Mouse (Mus musculus) naive thymus-derived CD4-positive, alpha-beta T cell, adult 2 months (primary cell): Measurements from ENCODE around the gene Ddx6.
A peak's percentile ranks its signal among the peaks of the same experiment; 100 is the strongest.
"Not testable (repeated sequence)": the region's sequence is repeated elsewhere in the genome, so short reads cannot be mapped to it uniquely, and the experiment has no call there.

Experiments
- DNase-seq: peaks from one replicate; pipeline ENCODE4 v3.0.0-alpha.2; 2011; ENCODE audit warnings: low read depth

Ddx6 gene

DNA sequence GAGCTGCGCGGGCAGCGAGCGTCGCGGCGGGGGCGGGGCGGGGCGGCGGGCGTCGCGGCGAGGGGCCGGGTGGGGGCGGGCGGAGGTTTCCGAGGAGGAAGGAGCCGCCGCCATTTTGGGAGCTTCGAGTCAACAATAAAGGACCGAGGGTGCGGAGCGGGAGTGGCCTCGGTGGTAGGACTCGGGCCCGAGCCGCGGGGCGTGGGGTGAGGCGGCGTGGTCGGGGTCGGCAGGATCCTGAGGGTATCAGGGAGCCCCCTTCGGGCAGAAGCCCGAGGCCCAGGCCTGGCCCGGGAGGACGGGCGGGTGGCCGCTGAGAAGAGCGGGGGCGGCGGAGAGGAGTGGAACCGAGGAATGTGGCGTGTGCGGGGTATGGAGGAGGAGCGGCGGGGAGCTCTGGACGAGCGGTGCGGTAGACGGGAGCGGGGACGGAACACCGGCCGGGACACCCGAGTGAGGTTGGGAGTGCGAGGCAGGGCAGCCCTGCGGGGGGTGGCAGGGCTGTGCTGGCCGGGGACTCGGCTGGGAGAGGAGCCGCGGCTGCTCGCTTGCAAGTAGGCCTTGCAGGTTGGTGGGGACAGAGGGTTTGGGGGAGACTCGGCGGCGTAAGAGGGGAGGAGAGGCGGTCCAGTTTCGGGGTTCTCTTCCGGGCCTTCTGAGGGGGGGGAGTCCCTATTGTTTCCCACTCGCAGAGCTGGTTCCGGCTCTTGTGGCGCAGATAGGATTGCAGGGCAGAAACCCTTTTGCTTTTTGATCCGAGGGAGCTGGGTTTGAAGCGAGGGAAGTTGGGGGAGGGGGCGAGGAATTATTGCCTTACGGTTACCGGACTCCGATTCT is at the start of gene Ddx6:
TSS of gene Ddx6 (plus strand) at position 114 of the 837 bp plus-strand sequence.
- DNase-seq: peak; percentile 86

DNA sequence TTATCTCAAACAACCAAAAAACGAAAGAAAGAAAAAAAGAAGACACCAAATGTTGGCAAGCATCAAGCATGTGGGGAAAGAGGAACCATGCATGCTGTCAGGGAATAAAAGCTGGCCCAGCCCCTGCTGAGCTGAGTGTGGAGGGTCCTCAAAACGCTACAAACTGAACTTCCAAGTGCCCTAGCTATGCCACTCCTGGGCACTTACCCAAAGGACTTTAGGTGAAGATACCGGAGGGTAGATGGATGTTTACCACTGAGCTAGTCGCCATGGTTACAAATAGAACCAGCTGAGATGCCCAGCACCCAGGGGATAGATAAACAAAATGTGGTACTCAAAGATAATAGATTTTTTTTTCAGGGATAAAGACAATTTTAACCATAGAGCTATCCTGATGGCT is 43.1 kb upstream of the Ddx6 start, which contains the start of gene Cxcr5:
TSS of gene Cxcr5 (minus strand) at position 281 of the 400 bp plus-strand sequence.
- DNase-seq: no peak

DNA sequence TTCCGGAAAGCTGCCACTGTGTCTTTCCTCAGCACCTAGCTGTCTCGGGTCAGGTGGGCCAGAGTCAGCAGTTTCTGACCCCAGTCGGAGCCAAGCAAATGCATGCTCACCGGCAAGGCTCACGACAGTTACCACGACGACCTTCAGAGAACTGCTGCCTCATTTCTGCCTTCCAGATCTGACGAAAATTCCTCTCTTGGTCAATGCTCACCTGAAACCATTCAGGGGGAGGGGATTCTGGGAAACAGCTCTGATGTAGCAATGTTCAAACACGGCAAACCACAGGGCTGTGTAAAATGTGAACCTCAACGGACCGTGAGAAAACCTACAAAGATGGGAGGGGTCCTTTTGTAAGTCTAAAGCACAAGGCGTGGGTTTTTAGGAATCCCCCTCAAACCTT is 41.8 kb upstream of the Ddx6 start:
- peak; percentile 55 for DNase-seq

DNA sequence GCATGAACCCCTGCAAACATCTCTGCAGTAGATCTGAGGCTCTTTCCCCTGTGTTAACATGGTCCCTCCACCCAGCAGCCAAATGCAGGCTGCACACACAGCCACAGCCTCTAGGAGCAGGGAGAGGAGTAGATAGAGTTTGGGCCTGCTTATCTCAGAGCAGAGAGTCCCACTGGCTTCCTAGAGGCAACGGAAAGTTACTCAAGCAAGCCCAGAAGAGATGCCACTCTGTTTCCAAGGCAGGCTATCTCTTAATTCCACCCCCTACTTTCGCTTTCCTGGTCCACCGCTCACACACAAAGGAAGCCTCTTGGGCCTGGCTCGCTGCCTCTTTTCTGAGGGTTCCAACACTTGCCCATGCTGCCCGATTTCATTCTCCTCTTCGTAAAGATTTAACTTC is 39.3 kb upstream of the Ddx6 start:
- no peak for DNase-seq

DNA sequence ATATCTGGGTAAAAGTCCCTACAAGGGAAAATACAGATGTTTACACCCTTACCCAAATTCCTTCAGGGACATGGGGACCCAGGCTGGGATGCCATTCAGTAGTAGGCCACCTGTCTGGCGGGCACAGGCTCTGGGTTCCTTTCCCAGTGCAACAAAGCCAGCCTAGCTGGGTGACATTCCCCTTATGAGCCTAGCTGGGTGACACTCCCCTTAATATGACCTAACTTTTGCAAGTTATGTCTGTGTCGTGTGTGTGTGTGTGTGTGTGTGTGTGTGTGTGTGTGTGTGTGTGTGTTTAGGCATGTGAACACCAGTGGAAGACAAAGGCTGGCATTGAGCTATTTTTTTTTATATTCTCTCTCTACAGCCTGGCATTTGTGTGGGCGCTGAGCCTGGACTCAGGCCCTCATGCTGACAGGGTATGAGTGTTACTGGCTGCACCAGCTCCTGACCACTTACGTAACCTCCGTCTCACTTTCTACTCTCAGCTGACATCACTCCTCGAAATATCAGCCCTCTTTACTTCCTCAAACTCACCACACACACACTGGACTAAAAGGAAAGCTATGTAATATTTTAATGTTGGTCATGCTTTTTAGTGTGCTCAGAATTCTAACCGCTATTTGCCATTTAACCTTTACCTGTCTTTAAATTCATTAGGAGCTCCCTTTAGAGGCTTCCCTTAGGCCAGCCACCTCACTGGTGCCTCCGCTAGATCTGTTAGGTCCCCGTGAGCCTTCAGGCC is 37.2 kb upstream of the Ddx6 start:
- DNase-seq: no peak

DNA sequence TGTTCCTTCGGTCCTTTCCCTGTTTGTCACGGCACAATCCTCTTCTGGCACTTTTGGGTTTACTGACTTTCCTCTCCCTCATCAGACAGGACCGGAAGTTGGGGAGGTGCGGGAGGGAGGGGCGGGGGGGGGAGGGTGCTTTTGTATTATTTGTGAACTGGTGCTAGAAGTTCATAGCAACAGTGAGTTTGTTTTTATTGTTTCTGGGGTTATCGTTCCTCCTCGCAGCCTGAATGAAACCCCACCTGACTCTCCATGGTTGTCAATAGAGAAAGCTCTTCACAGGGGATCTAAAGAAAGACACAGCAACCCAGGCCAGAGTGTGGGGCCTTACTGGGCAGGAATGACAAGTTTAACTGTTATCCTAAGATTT is 36.6 kb upstream of the Ddx6 start:
- DNase-seq: peak; percentile 85

DNA sequence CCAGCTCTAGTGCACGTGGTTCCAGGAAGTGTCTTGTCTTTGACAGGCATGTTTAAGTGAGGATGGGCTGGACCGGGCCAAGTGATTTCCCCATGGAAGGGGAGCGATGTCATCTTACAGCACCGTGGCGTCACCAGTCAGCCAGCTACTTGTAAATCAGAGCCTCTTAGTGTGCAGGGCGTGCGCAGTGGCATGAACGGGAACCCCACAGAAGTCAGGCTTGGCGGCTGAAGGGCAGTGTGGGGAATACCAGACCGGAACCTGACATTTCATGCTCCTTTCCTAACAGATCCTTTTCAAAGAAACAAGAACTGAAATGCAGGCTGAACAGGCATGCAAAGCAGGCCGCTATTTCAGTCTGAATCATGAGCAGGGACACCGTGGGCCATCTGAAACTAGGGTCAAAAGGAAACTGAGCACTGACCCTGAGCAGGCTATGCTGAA is 33.7 kb upstream of the Ddx6 start:
- no peak for DNase-seq

DNA sequence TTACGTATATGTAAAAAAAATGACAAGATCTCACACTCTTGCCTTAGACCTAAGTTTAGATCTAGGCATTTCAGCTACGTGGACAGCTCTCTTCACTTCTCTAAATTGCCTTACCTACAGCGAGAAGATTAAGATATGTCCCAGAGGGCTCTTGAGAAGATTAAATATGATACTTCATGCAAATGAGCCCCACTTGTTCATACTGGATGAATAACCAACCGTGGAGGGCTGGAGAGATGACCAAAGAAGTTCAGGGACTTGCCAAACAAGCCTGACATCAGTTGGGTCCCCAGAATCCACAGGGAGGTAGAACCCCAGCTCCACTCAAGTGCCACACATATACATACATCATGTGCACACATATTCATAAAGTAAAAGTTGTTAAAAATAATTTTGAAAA is 31.4 kb upstream of the Ddx6 start:
- DNase-seq: no peak

DNA sequence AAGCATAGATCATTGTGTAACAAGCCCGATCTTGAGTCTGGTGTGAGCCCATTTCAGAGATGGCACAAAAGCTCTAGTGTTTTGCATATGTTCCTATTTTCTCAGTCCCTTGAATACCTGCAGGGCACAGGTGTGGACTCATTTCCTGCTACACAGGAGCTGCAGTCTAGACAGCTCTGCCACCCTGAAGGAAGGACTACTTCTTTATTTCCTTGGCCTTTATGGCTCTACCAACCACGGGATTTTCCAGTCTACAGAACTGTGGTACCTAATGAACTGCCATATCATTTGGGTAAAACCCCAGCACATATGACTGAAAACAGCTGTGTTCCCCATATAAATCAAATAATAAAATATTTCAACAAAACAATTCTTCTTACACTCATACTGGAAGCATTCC is 29.6 kb upstream of the Ddx6 start:
- DNase-seq: no peak

DNA sequence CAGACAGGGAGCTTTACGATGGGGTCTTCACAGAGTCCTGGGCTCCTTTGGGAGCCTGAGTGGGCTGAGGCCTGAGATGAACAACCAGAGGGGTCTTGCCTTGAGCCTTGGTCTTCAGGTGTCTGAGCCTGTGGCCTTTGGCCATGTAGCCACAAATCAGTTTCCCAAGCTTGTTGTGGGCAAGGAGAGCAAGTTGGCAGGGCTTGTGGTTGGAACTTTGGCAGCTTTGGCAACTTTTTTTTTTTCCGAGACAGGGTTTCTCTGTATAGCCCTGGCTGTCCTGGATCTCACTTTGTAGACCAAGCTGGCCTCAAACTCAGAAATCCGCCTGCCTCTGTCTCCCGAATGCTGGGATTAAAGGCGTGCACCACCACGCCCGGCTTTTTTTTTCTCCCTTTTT is 28.6 kb upstream of the Ddx6 start:
- DNase-seq: not testable (repeated sequence)

DNA sequence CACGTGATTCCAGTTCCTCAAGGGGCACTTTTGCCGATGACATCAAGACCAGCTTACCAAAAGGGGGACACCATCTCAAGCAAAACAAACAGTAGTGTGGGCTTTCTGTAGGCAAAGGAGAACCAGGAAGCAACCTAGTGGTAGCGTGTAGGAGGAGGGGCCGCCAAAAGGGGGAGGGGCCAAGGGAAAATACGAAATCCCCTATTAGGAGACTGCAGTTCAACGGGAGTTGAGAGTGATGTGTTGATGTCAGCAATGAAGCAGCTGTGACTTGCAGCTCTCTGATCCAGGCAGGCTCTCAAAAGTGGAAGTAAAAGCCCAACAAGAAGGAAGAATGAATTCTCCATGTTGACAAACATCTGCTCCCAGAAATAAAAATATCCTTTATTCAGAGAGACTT is 25.3 kb upstream of the Ddx6 start:
- peak; percentile 86 for DNase-seq

DNA sequence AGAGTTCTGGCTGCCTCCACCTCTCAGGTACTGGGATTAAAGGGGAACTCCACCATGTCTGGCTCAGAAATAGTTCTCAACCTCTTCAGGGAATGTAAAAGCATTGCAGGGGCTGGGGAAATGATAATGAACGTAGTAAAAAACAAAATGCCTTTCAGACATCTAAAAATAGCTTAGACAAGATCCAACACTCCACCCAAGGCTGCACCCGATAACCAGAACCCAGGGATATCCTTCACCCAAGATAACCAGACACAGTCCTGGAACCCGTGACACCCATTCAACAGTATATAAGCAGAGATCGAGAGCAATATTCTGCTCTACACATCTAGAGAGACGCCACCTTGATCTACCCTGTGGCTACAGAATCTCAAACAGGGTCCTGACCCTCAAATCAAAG is 24.6 kb upstream of the Ddx6 start:
- no peak for DNase-seq

DNA sequence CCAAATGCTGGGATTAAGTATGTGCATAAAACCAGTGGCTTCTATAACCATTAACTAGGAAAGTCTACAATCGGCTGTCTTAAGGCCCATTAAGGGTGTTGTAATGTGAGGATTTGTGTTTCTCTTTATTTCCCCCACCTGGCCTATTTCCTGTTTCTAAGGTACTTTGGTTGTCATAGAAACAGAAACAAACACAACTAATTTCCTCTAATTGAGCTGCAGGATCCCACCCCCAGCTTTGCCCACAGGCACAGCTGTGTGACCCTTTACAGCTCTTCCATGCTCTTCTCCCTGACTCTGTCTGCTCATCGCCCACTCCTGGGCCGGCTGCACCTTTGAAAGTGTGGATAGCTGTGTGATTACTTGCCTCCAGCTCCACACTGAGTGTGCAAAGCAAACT is 23.3 kb upstream of the Ddx6 start:
- peak; percentile 90 for DNase-seq

DNA sequence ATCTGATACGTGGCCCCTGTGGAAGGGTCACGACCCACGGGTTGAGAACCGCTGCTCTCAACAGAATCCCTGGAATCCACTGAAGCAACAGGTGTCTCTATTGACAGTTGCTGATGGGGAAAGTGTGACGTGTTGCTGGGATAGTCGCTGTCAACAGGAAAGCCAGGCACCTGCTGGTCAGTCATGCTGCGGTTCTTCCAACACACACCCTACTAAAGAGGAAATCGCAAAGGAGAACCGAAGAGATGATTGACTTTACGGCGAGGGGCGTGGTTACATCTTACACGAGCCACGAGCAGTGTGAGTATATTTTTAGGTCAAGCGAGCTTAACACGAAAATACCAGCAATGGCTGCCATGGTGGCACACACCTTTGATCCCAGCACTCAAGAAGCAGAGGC is 22.3 kb upstream of the Ddx6 start:
- peak; percentile 81 for DNase-seq

DNA sequence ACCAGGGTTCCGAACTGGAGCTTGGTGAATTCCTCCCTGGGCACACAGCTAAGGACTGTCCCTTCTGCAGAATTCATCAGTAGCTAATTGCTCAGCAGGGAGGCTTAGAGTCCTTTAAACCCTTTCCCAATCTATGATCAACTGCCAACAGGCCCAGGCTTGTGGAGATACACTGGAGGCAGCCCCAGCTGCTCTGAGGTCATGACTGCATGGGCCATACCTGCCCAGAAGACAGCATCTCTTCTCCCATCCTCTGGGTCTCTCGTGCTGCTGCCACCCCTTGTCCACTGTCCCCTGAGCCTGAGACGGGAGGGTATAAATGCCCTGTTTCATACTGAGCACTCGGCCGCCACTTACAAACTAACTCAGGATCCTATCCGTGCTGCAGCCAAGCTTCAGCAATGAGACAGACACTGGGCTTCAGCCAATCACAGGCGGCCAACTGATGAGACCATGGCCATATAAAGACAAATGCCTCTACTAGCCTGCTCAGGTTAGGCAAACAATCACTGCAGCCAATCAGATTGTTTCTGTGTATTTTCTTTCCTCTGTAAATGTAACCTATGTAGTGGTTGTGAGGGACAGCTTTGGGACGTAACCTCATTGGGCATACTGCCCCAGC is 17.9 kb upstream of the Ddx6 start:
- no peak for DNase-seq

DNA sequence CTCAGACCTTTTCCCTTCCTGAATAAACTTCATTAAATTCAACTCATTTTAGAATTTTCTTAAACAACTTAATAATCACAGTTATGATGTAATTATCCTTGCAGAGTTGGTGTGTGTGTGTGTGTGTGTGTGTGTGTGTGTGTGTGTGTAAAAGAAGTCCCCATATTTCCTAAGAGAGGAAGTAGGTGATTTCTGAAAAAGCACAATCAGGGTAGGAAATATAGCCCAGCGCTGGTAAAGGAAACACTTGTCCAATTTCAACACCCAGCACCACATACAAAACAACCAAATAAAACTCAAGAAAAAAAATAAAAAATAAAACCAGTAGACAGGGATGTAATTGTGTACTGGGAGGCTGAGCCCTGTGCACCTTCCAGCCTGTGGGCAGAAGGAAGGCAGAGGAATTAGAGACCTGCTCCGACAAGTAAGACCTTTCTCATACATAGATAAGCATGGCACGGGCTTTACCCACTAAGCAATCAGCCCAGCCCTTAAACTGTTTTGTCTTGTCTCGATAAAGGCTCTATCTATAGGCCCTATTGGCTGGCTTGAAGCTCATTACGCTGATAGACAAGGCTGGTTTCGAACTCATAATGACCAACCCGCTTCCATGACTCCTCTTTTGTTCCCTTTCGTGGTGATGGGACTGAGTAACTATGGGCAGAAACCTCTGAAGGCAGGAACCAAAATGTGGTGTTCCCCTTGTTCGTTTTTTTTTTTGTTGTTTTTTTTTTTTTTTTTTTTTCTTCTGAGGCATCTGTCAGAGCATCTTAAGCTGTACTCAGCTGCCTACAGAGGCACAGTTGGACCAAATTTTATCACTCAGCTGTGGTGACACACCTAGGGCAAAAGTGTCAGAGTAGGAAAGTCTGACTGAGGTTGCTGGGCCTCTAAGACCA is 17.2 kb upstream of the Ddx6 start:
- no peak for DNase-seq

DNA sequence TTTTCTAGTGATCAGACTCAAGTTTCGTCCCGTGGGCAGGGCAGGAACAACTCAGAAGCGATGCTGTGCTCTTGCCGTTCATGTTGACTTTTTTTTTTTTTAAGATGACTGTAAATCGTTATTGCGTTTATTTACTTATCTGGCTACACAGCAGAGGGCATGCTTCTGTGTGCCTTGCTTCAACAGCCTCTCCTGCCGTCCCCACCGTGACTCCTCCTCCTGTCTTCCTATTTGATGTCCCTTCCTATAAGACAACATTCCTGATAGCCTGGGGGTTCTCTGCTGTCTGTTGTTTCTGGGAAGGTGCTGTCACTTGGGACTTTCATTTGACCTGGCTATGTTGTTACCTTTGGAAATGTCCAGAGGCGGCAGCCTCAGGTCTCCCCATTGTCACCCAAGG is 16.1 kb upstream of the Ddx6 start:
- no peak for DNase-seq

DNA sequence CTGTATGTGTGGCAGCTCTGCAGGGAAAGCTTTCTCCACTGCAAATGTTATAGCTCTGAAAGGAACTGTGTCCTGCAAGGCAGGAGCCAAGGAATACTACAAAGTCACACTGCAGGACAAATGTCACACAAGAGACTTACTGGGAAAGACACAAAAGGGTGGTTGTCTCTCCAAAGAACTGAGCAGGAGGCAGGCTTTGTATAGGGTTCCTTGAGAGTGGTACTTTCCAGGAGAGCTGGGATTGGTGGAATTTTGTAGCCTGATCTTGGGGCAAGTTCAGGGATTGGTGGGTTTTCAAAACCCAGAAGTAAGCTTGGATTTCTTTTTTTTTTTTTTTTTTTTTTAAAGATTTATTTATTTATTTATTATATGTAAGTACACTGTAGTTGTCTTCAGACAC is 15.6 kb upstream of the Ddx6 start:
- DNase-seq: no peak

DNA sequence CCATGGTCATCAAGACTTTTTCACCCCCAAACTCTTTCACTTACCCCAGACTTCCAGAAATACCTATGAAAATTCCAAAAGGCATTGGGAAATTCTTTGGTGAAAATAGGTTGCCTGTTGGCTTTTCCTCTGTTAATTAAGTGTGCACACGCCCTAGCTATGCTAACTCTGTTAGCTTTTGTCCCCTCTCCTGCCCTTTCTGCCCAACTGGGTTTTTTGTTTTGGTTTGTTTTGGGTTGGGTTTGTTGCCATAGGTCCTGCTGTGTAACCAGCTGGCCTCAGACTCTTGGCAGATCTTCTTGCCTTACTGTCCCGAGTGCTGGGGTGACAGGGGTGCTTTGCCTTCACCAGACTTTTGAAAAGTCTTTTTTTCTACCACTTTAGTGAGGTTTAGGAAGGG is 13.7 kb upstream of the Ddx6 start:
- DNase-seq: no peak

DNA sequence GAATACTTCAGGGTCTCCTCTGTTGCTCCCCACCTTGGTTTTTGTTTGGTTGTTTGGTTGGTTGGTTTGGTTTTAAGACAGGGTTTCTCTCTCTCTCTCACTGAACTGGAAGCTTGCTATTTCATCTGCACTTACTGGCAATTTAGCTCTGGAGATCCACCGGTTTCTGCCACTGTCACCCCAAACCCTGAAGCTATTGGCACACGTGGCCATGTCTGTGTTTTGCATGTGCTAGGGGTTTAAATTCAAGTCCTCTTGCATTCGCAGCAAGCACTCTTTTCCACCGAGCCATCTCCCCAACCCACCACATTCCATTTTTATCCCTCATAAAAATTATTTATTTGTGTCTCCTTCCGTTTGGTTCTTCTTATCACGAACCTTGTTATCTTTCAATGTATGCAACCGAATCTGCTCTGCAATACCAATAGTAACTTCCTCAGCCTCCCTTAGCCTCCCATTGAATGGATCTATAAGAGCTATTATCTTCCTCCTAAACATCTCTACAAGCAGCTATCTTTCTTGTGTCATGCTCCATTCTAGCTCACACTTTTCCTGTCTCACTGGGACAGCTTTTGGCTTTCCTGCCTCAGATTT is 13.0 kb upstream of the Ddx6 start:
- no peak for DNase-seq

DNA sequence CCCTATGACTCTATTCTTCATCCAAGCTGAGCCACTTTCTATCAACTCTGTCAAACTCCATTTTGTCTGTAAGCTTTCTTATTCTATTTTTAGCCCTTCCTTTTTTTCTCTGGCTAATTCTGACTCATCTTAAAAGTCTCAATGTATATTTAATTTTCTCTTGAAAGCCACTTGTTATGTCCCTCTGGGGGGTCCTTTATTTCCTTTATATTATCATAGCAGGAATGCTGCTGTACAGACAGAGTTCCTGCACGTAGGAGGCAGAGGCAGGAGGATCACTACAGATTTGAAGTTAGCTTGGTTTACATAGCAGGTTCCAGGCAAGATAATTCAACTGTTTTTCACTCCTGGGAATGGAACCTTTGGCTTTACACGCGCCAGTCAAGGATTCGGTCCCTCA is 11.5 kb upstream of the Ddx6 start:
- no peak for DNase-seq

DNA sequence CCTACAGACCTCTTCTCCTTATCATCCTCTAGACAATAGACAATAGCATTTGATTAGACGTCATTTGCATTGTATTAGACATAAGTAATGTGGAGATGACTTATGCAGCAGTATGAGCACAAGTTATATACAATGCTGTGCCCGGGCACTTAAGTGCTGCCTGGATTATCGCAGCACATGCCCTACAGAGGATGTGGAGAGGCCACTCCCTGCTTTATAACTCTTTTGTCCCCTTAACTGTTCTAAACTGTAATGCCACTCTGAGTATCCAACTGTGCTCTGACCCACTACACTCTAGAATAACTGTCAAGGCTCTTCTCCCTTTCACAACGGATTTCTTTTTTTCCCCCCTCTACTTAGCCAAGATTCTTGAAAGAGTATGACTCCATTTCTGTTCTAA is 10.8 kb upstream of the Ddx6 start:
- no peak for DNase-seq
